Mouse (Mus musculus): ENCODE measurements around the gene Trim3. TPM values are rescaled to one million over a fixed set of nuclear protein-coding genes. Genes with fewer than 3 reads are reported as not detected.

Gene Trim3
- total RNA-seq, 1 experiment from 2014 or later: 32.5 TPM

- no peak for DNase-seq
Measured at GRCm38 (mm10) chr7:105611767-105612166, 21.6 kb downstream of the Trim3 start.

- no peak for DNase-seq
Measured at GRCm38 (mm10) chr7:105608467-105608866, 24.9 kb downstream of the Trim3 start.

GRCm38 (mm10) chr7:105602860-105603623 is 30.3 kb downstream of the Trim3 start:
- peak; percentile 86 for DNase-seq

- no peak for DNase-seq
Measured at GRCm38 (mm10) chr7:105590097-105590496, 43.3 kb downstream of the Trim3 start.

GRCm38 (mm10) chr7:105588325-105588912 is 45.0 kb downstream of the Trim3 start:
- DNase-seq: no peak

- DNase-seq: no peak
Measured at GRCm38 (mm10) chr7:105581959-105582358, 51.4 kb downstream of the Trim3 start.

GRCm38 (mm10) chr7:105581094-105581703 is 52.2 kb downstream of the Trim3 start, which contains the start of gene Apbb1:
TSS of gene Apbb1 (minus strand) at chr7:105581653.
- peak; percentile 81 for DNase-seq

GRCm38 (mm10) chr7:105580627-105581089 is 52.7 kb downstream of the Trim3 start:
- peak; percentile 32 for DNase-seq

- no peak for DNase-seq
Measured at GRCm38 (mm10) chr7:105578481-105578880, 54.9 kb downstream of the Trim3 start.

- no peak for DNase-seq
Measured at GRCm38 (mm10) chr7:105577377-105577871, 55.9 kb downstream of the Trim3 start.

GRCm38 (mm10) chr7:105576166-105576748 is 57.1 kb downstream of the Trim3 start:
- DNase-seq: no peak

- no peak for DNase-seq
Measured at GRCm38 (mm10) chr7:105574537-105574936, 58.8 kb downstream of the Trim3 start.

GRCm38 (mm10) chr7:105572949-105573348 is 60.4 kb downstream of the Trim3 start:
- no peak for DNase-seq

GRCm38 (mm10) chr7:105570756-105571155 is 62.6 kb downstream of the Trim3 start:
- DNase-seq: no peak

GRCm38 (mm10) chr7:105569512-105570496 is 63.6 kb downstream of the Trim3 start:
- DNase-seq: no peak

- peak; percentile 43 for DNase-seq
Measured at GRCm38 (mm10) chr7:105568988-105569471, 64.3 kb downstream of the Trim3 start.

GRCm38 (mm10) chr7:105568583-105568982 is 64.8 kb downstream of the Trim3 start:
- no peak for DNase-seq

- DNase-seq: no peak
Measured at GRCm38 (mm10) chr7:105565071-105565836, 68.1 kb downstream of the Trim3 start.

GRCm38 (mm10) chr7:105563367-105563766 is 70.0 kb downstream of the Trim3 start:
- no peak for DNase-seq

- DNase-seq: no peak
Measured at GRCm38 (mm10) chr7:105562317-105562716, 71.1 kb downstream of the Trim3 start.

Data from adrenal gland, postnatal 14 days (tissue).